Mouse (Mus musculus): ENCODE measurements around the gene Alkbh3.

Gene Alkbh3

GRCm38 (mm10) chr2:93992810-93993209 lies 17.8 kb downstream of the Alkbh3 start:
- no peak for DNase-seq (ENCODE audit: low spot score in 2 of 2)

DNA sequence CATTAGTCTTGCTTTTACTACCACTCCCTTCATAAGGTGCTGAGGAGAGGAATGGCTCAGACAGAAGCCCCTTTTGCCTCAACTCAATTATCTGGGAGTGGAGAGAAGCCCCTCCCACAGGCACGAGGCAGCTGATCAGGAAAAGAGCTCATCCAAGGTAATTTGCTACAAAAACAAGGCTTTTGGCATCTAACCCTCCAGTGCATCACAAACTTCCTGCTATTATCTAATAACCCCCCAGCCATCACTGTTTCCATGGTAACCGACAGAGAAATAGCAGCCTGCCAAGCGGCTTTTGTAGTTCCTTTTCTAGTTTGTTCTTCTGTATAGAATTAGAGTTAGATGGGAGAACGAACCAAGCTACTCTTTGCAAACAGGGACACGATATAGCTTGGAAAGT lies 18.3 kb downstream of the Alkbh3 start:
- DNase-seq (ENCODE audit: low spot score in 2 of 2), result no peak

GRCm38 (mm10) chr2:93991336-93991735 lies 19.3 kb downstream of the Alkbh3 start:
- no peak for DNase-seq (ENCODE audit: low spot score in 2 of 2)

- no peak for DNase-seq (ENCODE audit: low spot score in 2 of 2)
These were observed 22.2 kb downstream of the Alkbh3 start for GRCm38 (mm10) chr2:93988440-93988839.

DNA sequence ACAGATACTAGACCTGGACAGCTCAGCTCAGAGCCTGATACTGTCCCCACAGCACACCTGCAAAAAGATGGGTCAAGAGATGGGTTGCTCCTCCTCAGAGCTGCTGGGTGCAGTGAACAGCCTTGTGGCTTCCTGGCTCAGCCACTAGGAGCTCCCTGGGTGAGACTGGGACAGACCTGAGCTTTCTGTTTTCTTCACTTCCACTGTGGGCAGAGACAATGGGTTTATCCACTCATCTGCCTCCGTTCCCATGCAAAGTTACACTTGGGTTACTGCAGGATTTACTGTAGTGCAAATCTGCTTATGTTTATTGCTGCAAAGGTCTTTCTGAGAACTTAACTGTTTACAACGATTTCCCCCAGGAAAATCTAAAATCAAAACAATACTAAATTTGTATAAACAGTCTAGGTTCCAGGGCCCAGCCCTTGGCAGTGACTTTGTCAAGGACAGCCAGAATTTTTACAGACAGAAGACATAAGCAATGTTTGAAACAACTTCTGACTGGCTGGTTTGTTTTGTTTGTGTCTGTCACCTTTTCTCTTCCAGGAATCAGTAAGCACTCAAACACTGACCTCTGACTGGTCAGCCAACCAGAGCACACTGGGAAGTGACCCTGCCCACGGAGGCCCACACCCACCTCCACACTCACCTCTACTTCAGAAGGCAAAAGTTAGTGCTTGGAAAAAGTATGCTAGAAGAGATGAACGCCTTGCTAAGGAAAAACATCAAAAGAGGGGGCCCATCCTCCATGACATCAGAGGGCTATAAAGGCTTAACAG lies 28.0 kb downstream of the Alkbh3 start:
- DNase-seq (ENCODE audit: low spot score in 2 of 2), result no peak

GRCm38 (mm10) chr2:93979249-93980120 lies 31.1 kb downstream of the Alkbh3 start:
- no peak for DNase-seq (ENCODE audit: low spot score in 2 of 2)

DNA sequence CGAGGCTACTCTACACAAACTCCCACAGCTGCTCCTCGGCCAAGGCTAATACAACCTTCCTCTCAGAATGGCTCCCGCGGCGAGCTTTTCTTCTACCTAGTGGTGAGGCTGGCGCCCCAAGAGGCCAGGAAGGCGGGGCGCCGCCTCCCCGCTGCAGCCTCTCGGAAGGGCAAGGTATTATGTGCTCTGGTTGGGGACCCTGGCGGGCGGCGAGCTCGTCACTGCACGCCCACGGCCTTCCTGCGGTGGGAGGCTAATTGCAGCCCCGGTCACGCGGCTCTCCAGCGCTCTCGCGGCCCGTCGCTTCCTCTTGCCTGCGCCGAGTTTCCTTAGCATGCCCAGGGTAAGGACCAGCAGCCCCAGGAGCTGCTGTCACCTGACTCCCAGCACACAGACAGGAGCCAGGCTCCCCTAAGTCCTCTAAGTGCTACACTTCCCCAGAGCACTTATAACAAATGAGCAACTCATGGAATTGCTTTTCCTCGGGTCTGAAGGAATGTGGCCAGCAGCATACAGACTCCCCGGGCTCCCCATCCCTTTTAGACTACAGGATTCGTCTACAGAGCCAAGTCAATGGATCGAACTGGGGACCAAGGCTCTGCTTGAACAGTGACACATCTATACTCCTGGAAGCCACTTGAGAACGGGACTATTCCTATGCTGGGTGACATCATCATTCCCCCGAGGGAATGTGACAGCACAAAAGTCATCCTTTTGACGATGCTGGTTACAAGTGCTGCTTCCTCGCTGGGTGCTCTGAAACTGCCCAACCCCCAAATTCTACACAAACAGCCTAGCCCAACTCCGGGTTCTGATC lies 34.0 kb downstream of the Alkbh3 start:
- peak in 1 of 2 experiments; percentile 36 for DNase-seq (ENCODE audit: low spot score in 2 of 2)

- no peak for DNase-seq (ENCODE audit: low spot score in 2 of 2)
These were observed 34.8 kb downstream of the Alkbh3 start for GRCm38 (mm10) chr2:93975526-93976435.

DNA sequence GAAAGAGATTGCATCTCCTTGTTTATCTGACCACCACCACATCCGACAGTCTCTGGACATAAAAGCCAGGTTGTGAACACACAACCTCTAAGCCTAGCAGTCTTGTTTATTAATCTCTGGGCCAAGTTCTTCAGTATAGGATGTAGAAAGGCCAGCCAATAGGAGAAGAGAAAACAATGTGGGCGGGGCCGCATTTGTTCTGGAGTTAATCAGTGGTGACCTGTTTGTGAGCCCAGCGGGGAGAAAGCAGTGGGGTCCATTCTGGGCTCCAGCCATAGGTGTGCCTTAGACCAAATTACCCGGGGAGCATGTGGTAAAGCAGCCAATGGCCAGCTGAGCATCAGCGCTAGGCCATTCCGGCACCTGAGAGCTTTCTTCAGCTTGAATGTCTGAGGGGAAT lies 35.6 kb downstream of the Alkbh3 start:
- no peak for DNase-seq (ENCODE audit: low spot score in 2 of 2)

DNA sequence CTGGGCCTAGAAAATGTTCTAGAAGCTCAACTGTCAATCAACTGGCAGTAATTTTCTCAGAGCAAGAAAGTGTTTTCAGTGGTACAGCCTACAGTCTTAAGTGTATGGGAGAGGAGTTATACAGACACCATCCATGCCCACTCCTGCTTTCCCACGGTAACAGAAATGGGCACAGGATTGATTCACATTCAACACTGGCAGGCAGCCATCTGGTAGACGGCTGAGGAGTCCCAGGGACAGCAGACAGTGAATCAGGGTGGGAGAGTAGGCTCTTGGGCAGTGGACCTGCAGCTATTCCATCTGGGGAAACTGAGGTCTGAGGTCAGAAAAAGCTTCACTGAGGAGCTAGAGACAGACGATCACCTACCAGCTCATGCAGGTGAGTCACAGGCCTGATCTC lies 39.0 kb downstream of the Alkbh3 start:
- no peak for DNase-seq (ENCODE audit: low spot score in 2 of 2)

GRCm38 (mm10) chr2:93964494-93965160 lies 46.0 kb downstream of the Alkbh3 start:
- DNase-seq (ENCODE audit: low spot score in 2 of 2), result no peak

GRCm38 (mm10) chr2:93963802-93964201 lies 46.8 kb downstream of the Alkbh3 start:
- DNase-seq (ENCODE audit: low spot score in 2 of 2), result no peak

- DNase-seq (ENCODE audit: low spot score in 2 of 2), result no peak
These were observed 48.9 kb downstream of the Alkbh3 start for GRCm38 (mm10) chr2:93961716-93962115.

GRCm38 (mm10) chr2:93959346-93959745 lies 51.3 kb downstream of the Alkbh3 start:
- DNase-seq (ENCODE audit: low spot score in 2 of 2), result no peak

- DNase-seq (ENCODE audit: low spot score in 2 of 2), result no peak
These were observed 52.4 kb downstream of the Alkbh3 start for GRCm38 (mm10) chr2:93958216-93958615.

GRCm38 (mm10) chr2:93957785-93958175 lies 52.8 kb downstream of the Alkbh3 start:
- DNase-seq (ENCODE audit: low spot score in 2 of 2), result no peak

DNA sequence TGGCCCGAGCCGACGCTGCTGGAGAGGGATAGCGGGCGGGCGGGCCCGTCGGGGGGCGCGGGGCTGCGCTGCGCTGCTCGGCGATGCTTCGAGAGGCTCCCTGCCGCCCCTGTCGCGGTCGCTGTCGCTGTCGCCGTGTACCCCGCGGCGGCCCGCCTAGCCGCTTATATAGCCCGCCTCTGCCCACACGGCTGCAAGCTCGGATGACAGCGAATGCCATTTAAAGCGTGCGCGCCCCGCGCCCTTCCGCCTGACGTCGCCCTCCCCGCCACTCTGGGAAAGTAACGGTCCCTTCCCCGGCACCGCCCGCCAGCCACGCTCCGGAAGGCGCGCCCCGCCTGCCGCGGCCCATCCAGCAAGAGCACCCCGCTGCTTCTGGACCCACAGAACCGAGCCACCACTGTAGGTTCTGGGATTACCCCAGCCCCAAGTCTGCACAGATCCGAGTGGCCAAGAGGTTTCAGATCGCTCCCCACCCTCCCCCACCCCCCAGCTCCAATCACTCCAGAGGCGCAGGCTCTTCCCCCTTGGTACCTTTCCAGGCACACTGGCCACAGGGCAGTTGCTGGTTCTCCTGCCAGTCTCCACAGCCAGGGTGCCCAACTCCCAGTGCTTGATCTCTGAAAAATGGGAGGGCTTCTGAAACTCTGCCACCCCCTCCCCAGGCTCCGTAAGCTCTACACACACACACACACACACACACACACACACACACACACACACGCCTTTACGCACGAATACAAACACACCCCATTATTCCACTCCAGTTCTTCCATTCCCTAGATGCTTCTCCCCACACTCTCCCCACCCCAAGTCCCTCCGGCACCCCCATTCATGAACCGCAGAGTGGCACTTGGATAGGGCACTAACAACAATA lies 53.5 kb downstream of the Alkbh3 start, which contains the start of gene Gm13889:
TSS of gene Gm13889 (minus strand) at position 294 of the 877 bp plus-strand sequence.
- peak; percentile 87 to 88 for DNase-seq (ENCODE audit: low spot score in 2 of 2)

- peak; percentile 47 to 53 for DNase-seq (ENCODE audit: low spot score in 2 of 2)
These were observed 54.2 kb downstream of the Alkbh3 start for GRCm38 (mm10) chr2:93956331-93956801.

- DNase-seq (ENCODE audit: low spot score in 2 of 2), result no peak
These were observed 54.7 kb downstream of the Alkbh3 start for GRCm38 (mm10) chr2:93955886-93956285.

Data from frontal cortex, postnatal 14 days (tissue).